Mouse (Mus musculus) cortical plate, adult 2 months (tissue): Measurements from ENCODE around the gene Vkorc1l1. TPM values are rescaled to one million over a fixed set of nuclear protein-coding genes. Genes with fewer than 3 reads are reported as not detected.
"Not testable (repeated sequence)": the region's sequence is repeated elsewhere in the genome, so short reads cannot be mapped to it uniquely, and the experiment has no call there.

Experiments
- H3K27ac ChIP-seq: fragments of 200-500 bp; 2 replicates; pipeline ENCODE4 v1.5.1; 2012; ENCODE audit warnings: low read length, control low read depth, inconsistent platforms; ENCODE audit not compliant: insufficient read depth
- H3K4me1 ChIP-seq: fragments of 200-500 bp; 2 replicates; pipeline ENCODE4 v1.6.1; 2011; ENCODE audit warnings: low read length; ENCODE audit not compliant: control insufficient read depth, insufficient read depth
- H3K4me3 ChIP-seq: fragments of 200-500 bp; 2 replicates; pipeline ENCODE4 v1.5.1; 2011; ENCODE audit warnings: mild to moderate bottlenecking, low read length, control low read depth; ENCODE audit not compliant: insufficient read depth
- CTCF ChIP-seq: fragments of 200-500 bp; IDR thresholded peaks from 2 replicates; pipeline ENCODE4 v1.5.1; 2011; ENCODE audit warnings: mild to moderate bottlenecking, control low read depth, low read length; ENCODE audit not compliant: insufficient read depth; ENCODE audit errors: extremely low read depth
- POLR2A ChIP-seq: fragments of 200-500 bp; IDR thresholded peaks from 2 replicates; pipeline ENCODE4 v1.6.1; 2011; ENCODE audit warnings: mild to moderate bottlenecking, low read length, control low read depth; ENCODE audit not compliant: insufficient read depth; ENCODE audit errors: extremely low read depth
- polyA plus RNA-seq: library from polyadenylated mRNA; depleted of rRNA; stranded (reverse); fragments of >200 nt; gene quantifications from 2 replicates; pipeline ENCODE4 v1.2.3, GENCODE M21; 2012; rRNA removed

The Vkorc1l1 gene
- polyA plus RNA-seq, result 39.4 and 39.5 TPM in 2 replicates

DNA sequence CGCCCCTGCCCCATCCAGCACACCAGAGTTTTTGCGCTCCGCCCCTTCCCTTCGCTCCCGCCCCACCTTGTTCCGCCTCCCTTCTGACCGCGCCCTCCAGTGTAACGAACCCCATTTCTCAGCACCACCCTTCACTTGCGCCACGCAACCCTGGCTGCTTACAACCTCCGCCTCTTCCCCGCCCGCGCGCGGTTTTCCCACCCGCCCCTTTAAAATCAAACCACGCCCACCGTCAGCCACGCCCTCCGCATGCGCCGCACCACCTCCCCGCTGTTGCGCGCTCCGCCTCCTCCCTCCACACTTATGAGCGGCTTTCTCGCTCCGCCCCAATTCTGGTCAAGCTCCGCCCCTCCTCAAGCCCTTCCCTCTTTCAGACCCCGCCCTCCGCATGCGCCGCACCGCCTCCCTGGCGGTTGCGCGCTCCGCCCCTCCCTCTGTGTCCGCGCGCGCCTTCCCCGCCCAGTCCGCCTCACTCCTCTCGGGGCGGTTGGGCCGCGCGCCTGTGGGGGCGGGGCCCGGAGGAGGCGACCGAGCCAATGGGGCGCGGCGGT is at the start of gene Vkorc1l1:
TSS of gene Vkorc1l1 (plus strand) at position 476 of the 551 bp plus-strand sequence.
- Histone ChIP-seq H3K4me3 (peak within 1 kb of the TSS; percentile 45), H3K27ac (no peak within 1 kb of the TSS), H3K4me1 (no peaks in the 10 kb centered on the region)
- TF ChIP-seq POLR2A, result no peak
- TF ChIP-seq CTCF, result no peak

- no peaks in the 10 kb centered on the region for H3K4me1 ChIP-seq
- no peak within 1 kb of the TSS for H3K27ac ChIP-seq
- peak within 1 kb of the TSS; percentile 50 for H3K4me3 ChIP-seq
- no peak for TF ChIP-seq CTCF
- 0 out of 2 replicates have a peak, but pooled peaks have one; percentile 30 for TF ChIP-seq POLR2A
Observed at GRCm38 (mm10) chr5:129895198-129896088, 46.3 kb upstream of the Vkorc1l1 start, which contains the start of gene Zbed5. Gene Zbed5, plus strand, starts transcription at chr5:129895723.

DNA sequence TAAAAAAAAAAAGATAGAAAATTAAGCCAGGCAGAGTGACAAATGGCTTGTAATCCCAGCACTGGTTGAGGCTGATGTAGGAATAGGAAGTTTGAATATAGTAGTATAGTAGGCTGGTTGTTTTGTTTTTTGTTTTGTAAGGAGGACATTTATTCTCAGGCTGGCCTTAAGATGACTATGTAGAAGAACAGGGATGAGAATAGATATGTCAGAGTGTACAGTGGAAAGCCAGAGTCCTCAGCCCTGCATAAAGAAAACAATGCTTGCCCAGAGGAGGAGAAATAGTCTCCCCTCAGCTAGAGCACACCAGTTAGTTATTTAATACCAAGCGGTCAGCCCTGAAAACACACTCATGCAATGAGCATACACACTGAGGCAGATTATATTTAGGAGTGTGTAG is 43.3 kb upstream of the Vkorc1l1 start, which contains the start of gene Phkg1:
TSS of gene Phkg1 (minus strand) at position 101 of the 400 bp plus-strand sequence.
- no peak within 1 kb of the TSS for H3K27ac ChIP-seq
- no peaks in the 10 kb centered on the region for H3K4me1 ChIP-seq
- no peak within 1 kb of the TSS for H3K4me3 ChIP-seq
- TF ChIP-seq POLR2A, result no peak
- no peak for TF ChIP-seq CTCF

DNA sequence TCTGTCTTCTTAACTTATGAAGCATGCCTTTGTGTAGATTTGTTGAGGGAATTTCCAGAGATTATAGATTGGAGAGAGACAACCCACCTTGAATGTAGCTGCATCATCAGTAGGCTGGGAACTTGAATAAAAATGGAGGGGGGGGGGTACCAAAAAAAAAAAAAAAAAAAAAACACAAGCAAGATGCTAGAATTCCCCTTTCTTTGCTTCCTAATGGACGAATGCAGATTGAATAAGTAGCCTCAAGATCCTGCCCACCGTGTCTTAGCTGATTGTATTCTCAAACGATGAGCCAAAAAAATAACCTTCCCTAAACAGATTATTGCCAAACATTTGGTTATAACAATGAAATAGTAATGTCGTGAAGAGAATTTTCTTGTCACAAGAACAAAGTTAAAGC is 34.0 kb upstream of the Vkorc1l1 start:
- Histone ChIP-seq H3K27ac (no peak overlapping the region), H3K4me1 (no peaks in the 10 kb centered on the region), H3K4me3 (peak overlapping the region; percentile 78; the same call in 1 of the 2 replicates)
- TF ChIP-seq CTCF, result no peak
- TF ChIP-seq POLR2A, result no peak

DNA sequence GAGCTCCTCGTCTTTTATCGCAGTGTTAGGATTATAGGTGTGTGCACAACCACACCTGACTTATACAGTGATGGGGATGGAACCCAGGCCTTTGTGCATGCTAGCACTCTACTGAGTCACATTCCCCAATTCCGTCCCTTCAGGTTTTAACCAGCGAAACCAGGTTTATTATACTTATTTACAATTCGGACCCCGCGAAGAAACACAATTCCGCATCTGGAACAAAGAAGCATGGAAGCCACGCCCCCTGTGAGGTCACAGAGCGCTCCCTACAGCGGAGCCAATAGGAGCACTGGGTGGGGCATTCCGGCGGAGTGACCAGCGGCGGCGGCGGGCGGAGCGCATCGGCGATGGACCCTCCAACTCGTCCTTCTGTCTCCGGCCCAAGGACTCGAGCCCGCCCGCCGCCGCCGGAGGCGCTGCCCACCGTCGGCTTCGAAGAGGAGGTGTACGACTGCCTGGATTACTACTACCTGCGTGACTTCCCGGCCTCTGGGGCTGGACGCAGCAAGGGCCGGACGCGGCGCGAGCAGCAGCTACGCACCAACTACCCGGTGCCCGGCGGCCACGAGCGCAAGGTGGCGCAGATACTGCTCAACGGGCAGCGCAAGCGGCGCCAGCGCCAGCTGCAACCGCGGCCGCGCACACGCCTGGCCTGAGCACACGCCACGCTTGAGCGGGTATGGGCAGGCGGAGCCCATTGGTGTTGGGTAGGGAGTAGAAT is 33.4 kb upstream of the Vkorc1l1 start, which contains the start of gene Nupr1l:
TSS of gene Nupr1l (plus strand) at position 299 of the 724 bp plus-strand sequence.
- peak within 1 kb of the TSS; percentile 78 for H3K27ac ChIP-seq

GRCm38 (mm10) chr5:129909147-129909546 is 32.6 kb upstream of the Vkorc1l1 start:
- Histone ChIP-seq H3K4me1 (no peaks in the 10 kb centered on the region), H3K27ac (no peak overlapping the region), H3K4me3 (peak overlapping the region; percentile 78; the same call in 1 of the 2 replicates)
- no peak for TF ChIP-seq CTCF
- TF ChIP-seq POLR2A, result no peak

More for the DNA sequence above, 33.4 kb upstream of the Vkorc1l1 start, which contains the start of gene Nupr1l:
- H3K4me1 ChIP-seq, result no peaks in the 10 kb centered on the region
- TF ChIP-seq POLR2A (peak; percentile 70), CTCF (no peak)
- peak within 1 kb of the TSS; percentile 78 for H3K4me3 ChIP-seq

DNA sequence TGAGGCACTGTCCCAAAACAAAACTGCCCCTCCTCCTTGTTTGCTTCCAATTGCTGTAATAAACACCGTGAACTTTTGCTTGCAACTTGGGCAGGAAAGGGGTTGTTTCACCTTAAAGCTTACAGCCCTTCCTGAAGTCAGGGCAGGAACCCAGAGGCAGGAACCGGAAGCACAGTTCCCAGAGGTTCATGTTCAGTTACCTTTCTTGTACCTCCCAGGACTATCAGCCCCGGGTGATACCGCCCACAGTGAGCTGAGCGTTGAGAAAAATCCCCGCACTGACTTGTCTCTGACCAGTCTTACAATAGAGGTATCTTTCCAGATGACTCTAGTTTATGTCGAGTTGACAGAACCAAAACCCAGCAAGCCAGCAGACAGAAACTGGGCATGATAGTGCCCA is 32.2 kb upstream of the Vkorc1l1 start:
- no peak overlapping the region for H3K27ac ChIP-seq
- no peak for TF ChIP-seq POLR2A
- TF ChIP-seq CTCF, result no peak
- H3K4me3 ChIP-seq, result no peak overlapping the region
- no peaks in the 10 kb centered on the region for H3K4me1 ChIP-seq

DNA sequence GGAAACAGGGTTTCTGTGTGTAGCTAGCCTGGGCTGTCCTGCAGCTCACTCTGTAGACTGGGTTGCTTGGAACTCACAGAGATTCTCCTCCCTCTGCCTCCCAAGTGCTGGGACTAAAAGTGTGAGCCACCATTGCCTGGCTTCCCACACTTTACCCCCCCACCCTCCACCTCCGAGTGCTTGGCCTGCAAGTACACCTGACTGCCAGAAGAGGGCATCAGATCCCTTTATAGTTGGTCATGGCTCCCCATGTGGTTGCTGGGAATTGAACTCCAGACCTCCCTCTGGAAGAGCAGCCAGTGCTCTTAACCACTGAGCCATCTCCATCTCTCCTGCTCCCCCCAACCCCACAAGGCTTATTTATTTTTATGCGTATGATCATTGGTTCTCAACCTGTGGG is 27.7 kb upstream of the Vkorc1l1 start:
- H3K4me1 ChIP-seq, result no peaks in the 10 kb centered on the region
- TF ChIP-seq CTCF, result peak; percentile 39; the same call in 1 of the 2 replicates
- no peak for TF ChIP-seq POLR2A
- H3K4me3 ChIP-seq, result no peak overlapping the region
- no peak overlapping the region for H3K27ac ChIP-seq

- H3K4me1 ChIP-seq, result not testable (repeated sequence)
Observed at GRCm38 (mm10) chr5:129915491-129915890, 26.3 kb upstream of the Vkorc1l1 start.

More at GRCm38 (mm10) chr5:129915491-129915890, 26.3 kb upstream of the Vkorc1l1 start:
- not testable (repeated sequence) for H3K27ac ChIP-seq, H3K4me3 ChIP-seq
